Mouse (Mus musculus): ENCODE data around the gene Ece1. TPM values are rescaled to one million over a fixed set of nuclear protein-coding genes. Genes with fewer than 3 reads are reported as not detected.

Gene Ece1
- polyA plus RNA-seq, 1 experiment from 2014 or later: 22.9 TPM

DNA sequence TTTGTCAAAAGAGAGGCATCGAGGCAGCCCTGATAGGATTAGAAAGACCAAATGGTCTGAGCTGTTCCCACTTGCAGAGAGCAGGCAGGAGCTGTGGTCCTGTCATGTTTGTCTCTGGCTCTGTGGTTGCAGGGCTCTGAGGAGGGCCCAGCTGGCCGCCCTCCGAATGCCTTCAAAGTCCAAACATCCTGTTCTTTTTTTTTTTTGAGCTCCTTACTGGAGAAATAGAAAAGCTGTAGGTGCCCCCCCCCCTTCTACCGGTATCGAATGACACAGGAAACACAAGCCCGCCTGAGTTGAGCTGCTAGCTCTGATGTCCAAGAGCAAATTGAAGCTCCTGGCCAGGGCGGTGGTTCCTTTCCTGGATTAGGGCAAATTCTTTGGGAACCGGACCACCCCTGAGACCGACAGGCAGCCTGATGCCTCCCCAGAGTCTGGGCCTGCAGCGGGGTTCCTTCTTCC lies 58.5 kb downstream of the Ece1 start:
- H3K9me3 ChIP-seq (ENCODE audit: control insufficient read depth, low read length): no peaks in the 10 kb centered on the region
- peak overlapping the region; percentile 77 for H3K27ac ChIP-seq (replicated peaks)
- WGBS: 28% methylated on average over 10 of the region's 10 CpGs
- TF ChIP-seq CTCF (IDR thresholded peaks at IDR 0.05; ENCODE audit: low read depth) (no peak), EP300 (optimal IDR thresholded peaks at IDR 0.05) (no peak)
- 0 out of 2 replicates have a peak, but pooled peaks cover 2% of the 10 kb centered on the region for H3K36me3 ChIP-seq (ENCODE audit: control insufficient read depth, insufficient read depth, low read length)
- no peak overlapping the region for H3K4me2 ChIP-seq (replicated peaks; ENCODE audit: low read depth)
- ATAC-seq (ENCODE audit: low FRiP score, low TSS enrichment) (no peak), DNase-seq (ENCODE audit: low spot score) (no peak)
- no peaks in the 10 kb centered on the region for H3K27me3 ChIP-seq (ENCODE audit: control insufficient read depth, insufficient read depth, low read length)
- peaks cover 8% of the 10 kb centered on the region; the same call in 1 of the 2 replicates for H3K4me1 ChIP-seq (replicated peaks; ENCODE audit: control insufficient read depth, insufficient read depth)
- H3K4me3 ChIP-seq (ENCODE audit: low read depth, low read length): no peak overlapping the region
- H3K9ac ChIP-seq (ENCODE audit: low read length): no peak overlapping the region

DNA sequence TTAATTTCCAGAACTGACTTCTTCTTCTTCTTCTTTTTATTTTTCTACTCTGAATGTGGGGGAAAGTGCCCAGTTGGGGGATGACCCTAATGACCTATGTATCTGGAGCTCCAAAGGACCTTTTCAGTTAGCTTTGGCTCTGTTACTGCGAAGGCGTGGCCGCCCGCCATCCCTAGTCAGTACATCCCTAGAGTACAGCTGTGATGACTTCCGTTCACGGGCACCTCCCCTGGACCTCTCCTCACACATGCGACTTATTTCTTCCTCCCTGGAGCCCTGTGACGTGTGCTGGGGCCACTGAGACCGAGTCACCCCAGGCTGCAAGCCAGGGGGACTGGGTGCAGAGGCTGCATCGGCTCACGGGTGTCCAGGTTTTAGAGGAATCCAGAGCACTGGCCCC lies 59.5 kb downstream of the Ece1 start:
- Histone ChIP-seq H3K27me3 (ENCODE audit: control insufficient read depth, insufficient read depth, low read length) (no peaks in the 10 kb centered on the region), H3K9me3 (ENCODE audit: control insufficient read depth, low read length) (no peaks in the 10 kb centered on the region), H3K4me2 (replicated peaks; ENCODE audit: low read depth) (no peak overlapping the region), H3K9ac (ENCODE audit: low read length) (no peak overlapping the region), H3K4me1 (replicated peaks; ENCODE audit: control insufficient read depth, insufficient read depth) (peaks cover 8% of the 10 kb centered on the region; the same call in 1 of the 2 replicates), H3K27ac (replicated peaks) (no peak overlapping the region; the same call in 1 of the 2 replicates), H3K36me3 (ENCODE audit: control insufficient read depth, insufficient read depth, low read length) (0 out of 2 replicates have a peak, but pooled peaks cover 2% of the 10 kb centered on the region), H3K4me3 (ENCODE audit: low read depth, low read length) (no peak overlapping the region)
- ATAC-seq (ENCODE audit: low FRiP score, low TSS enrichment): no peak
- no peak for TF ChIP-seq EP300 (optimal IDR thresholded peaks at IDR 0.05)
- no peak for TF ChIP-seq CTCF (IDR thresholded peaks at IDR 0.05; ENCODE audit: low read depth)
- whole genome bisulfite sequencing: 73% methylated on average over 11 of the region's 11 CpGs
- DNase-seq (ENCODE audit: low spot score): no peak

DNA sequence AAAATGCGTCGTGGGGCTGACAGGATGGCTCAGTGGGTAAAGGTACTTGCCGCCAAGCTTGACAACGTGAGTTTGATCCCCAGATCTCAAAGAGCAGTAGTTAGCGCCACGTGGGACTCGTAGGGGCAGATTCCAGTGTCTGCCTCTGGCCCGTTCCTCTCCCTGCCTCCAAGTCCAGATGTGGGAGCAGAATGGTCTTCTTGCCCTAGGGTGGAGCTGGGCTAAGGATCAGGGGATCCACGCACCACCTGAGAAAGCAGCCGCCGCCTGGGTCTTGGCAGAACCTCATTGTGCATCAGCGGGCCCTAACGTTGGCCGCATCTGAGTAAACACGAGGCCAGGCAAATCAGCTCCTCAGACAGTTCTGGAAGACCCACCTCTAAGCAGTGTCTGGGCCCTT lies 61.0 kb downstream of the Ece1 start:
- DNase-seq (ENCODE audit: low spot score): no peak
- H3K27me3 ChIP-seq (ENCODE audit: control insufficient read depth, insufficient read depth, low read length): no peaks in the 10 kb centered on the region
- H3K4me3 ChIP-seq (ENCODE audit: low read depth, low read length): no peak overlapping the region
- no peak overlapping the region for H3K27ac ChIP-seq (replicated peaks)
- H3K9ac ChIP-seq (ENCODE audit: low read length): no peak overlapping the region
- no peak for ATAC-seq (ENCODE audit: low FRiP score, low TSS enrichment)
- TF ChIP-seq CTCF (IDR thresholded peaks at IDR 0.05; ENCODE audit: low read depth) (no peak), EP300 (optimal IDR thresholded peaks at IDR 0.05) (no peak)
- H3K4me2 ChIP-seq (replicated peaks; ENCODE audit: low read depth): no peak overlapping the region
- 0 out of 2 replicates have a peak, but pooled peaks cover 2% of the 10 kb centered on the region for H3K36me3 ChIP-seq (ENCODE audit: control insufficient read depth, insufficient read depth, low read length)
- 84% methylated on average over 15 of the region's 15 CpGs for WGBS
- H3K4me1 ChIP-seq (replicated peaks; ENCODE audit: control insufficient read depth, insufficient read depth): peaks cover under 1% of the 10 kb centered on the region; the same call in 1 of the 2 replicates
- no peaks in the 10 kb centered on the region for H3K9me3 ChIP-seq (ENCODE audit: control insufficient read depth, low read length)

DNA sequence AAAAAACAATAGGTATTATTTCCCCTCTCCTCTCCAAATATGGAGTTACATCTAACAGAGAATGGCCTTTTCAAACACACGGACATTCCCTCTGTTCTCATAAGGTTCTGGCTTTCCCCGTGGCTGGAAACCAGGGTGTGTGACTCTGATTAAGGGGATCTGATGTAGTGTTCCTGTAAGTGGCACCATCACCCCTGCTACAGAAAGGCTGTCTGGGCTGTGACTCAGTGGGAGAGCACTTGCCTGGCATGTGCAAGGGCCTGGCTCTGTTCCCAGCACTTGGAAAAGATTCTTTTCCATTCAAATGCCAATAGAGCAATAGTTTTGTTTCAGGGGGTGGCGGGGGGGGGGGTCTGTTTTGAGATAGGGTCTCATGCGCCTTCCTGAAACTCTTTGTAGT lies 63.1 kb downstream of the Ece1 start:
- Histone ChIP-seq H3K4me1 (replicated peaks; ENCODE audit: control insufficient read depth, insufficient read depth) (peaks cover 9% of the 10 kb centered on the region), H3K36me3 (ENCODE audit: control insufficient read depth, insufficient read depth, low read length) (peaks cover 4% of the 10 kb centered on the region; the same call in 1 of the 2 replicates), H3K4me2 (replicated peaks; ENCODE audit: low read depth) (no peak overlapping the region), H3K4me3 (ENCODE audit: low read depth, low read length) (no peak overlapping the region), H3K9ac (ENCODE audit: low read length) (no peak overlapping the region), H3K27ac (replicated peaks) (no peak overlapping the region), H3K27me3 (ENCODE audit: control insufficient read depth, insufficient read depth, low read length) (no peaks in the 10 kb centered on the region), H3K9me3 (ENCODE audit: control insufficient read depth, low read length) (no peaks in the 10 kb centered on the region)
- no peak for TF ChIP-seq EP300 (optimal IDR thresholded peaks at IDR 0.05)
- TF ChIP-seq CTCF (IDR thresholded peaks at IDR 0.05; ENCODE audit: low read depth): no peak
- DNase-seq (ENCODE audit: low spot score): no peak
- WGBS: 63% methylated on average over 4 of the region's 4 CpGs
- no peak for ATAC-seq (ENCODE audit: low FRiP score, low TSS enrichment)

DNA sequence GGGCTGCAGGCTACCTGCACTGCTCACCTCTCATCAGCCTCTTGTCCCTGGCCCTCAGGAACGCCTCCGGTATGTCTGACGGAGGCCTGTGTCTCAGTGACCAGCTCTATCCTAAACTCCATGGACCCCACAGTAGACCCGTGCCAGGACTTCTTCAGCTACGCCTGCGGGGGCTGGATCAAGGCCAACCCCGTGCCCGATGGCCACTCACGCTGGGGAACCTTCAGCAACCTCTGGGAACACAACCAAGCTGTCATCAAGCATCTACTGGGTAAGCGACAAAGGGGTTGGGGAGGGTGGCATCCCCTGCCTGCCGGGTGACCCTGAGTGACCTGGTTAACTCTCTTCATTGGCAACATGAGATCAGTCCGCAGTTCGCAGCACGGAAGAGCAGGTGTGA lies 64.1 kb downstream of the Ece1 start:
- no peak overlapping the region for H3K4me3 ChIP-seq (ENCODE audit: low read depth, low read length)
- H3K36me3 ChIP-seq (ENCODE audit: control insufficient read depth, insufficient read depth, low read length): peaks cover 4% of the 10 kb centered on the region; the same call in 1 of the 2 replicates
- 86% methylated on average over 14 of the region's 14 CpGs for WGBS
- no peaks in the 10 kb centered on the region for H3K9me3 ChIP-seq (ENCODE audit: control insufficient read depth, low read length)
- TF ChIP-seq EP300 (optimal IDR thresholded peaks at IDR 0.05): no peak
- no peak for TF ChIP-seq CTCF (IDR thresholded peaks at IDR 0.05; ENCODE audit: low read depth)
- DNase-seq (ENCODE audit: low spot score) (no peak), ATAC-seq (ENCODE audit: low FRiP score, low TSS enrichment) (no peak)
- H3K4me2 ChIP-seq (replicated peaks; ENCODE audit: low read depth): no peak overlapping the region
- H3K27ac ChIP-seq (replicated peaks): no peak overlapping the region; the same call in 1 of the 2 replicates
- no peaks in the 10 kb centered on the region for H3K27me3 ChIP-seq (ENCODE audit: control insufficient read depth, insufficient read depth, low read length)
- H3K4me1 ChIP-seq (replicated peaks; ENCODE audit: control insufficient read depth, insufficient read depth): peaks cover 13% of the 10 kb centered on the region
- no peak overlapping the region for H3K9ac ChIP-seq (ENCODE audit: low read length)

DNA sequence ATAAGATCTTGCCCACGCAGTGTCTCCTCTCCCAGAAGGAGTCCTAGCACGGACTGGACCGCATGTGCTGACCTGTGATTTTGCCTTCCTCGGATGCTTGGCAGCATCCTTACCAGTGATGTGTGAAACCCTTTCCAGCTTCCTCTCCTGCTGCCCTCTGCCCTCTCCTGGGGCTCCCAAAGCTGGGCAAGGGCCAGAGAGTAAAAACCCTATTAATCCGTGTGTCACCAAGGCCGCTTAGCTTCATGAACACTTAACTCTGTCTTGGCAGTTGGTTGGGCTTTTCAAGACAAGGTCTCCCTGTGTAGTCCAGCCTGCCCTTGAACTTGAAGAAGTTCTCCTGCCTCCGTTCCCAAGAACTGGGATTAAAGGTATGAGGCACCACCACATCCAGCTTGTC lies 65.1 kb downstream of the Ece1 start:
- WGBS: 57% methylated on average over 7 of the region's 7 CpGs
- H3K27me3 ChIP-seq (ENCODE audit: control insufficient read depth, insufficient read depth, low read length): no peaks in the 10 kb centered on the region
- no peak for ATAC-seq (ENCODE audit: low FRiP score, low TSS enrichment)
- DNase-seq (ENCODE audit: low spot score): no peak
- peaks cover 4% of the 10 kb centered on the region; the same call in 1 of the 2 replicates for H3K36me3 ChIP-seq (ENCODE audit: control insufficient read depth, insufficient read depth, low read length)
- no peak overlapping the region for H3K9ac ChIP-seq (ENCODE audit: low read length)
- H3K9me3 ChIP-seq (ENCODE audit: control insufficient read depth, low read length): no peaks in the 10 kb centered on the region
- no peak overlapping the region for H3K4me2 ChIP-seq (replicated peaks; ENCODE audit: low read depth)
- TF ChIP-seq EP300 (optimal IDR thresholded peaks at IDR 0.05): no peak
- TF ChIP-seq CTCF (IDR thresholded peaks at IDR 0.05; ENCODE audit: low read depth): no peak
- no peak overlapping the region for H3K27ac ChIP-seq (replicated peaks)
- H3K4me3 ChIP-seq (ENCODE audit: low read depth, low read length): no peak overlapping the region
- peaks cover 18% of the 10 kb centered on the region for H3K4me1 ChIP-seq (replicated peaks; ENCODE audit: control insufficient read depth, insufficient read depth)

Data from stomach, postnatal 0 days (tissue).